Mouse (Mus musculus): ENCODE results near the gene Cgrrf1.
"Not testable (repeated sequence)": the region's sequence is repeated elsewhere in the genome, so short reads cannot be mapped to it uniquely, and the experiment has no call there.

The Cgrrf1 gene

GRCm38 (mm10) chr14:46831837-46832333, at the start of gene Cgrrf1:
Gene Cgrrf1, plus strand, starts transcription at chr14:46832125.
- DNase-seq = peak; percentile 99

DNA sequence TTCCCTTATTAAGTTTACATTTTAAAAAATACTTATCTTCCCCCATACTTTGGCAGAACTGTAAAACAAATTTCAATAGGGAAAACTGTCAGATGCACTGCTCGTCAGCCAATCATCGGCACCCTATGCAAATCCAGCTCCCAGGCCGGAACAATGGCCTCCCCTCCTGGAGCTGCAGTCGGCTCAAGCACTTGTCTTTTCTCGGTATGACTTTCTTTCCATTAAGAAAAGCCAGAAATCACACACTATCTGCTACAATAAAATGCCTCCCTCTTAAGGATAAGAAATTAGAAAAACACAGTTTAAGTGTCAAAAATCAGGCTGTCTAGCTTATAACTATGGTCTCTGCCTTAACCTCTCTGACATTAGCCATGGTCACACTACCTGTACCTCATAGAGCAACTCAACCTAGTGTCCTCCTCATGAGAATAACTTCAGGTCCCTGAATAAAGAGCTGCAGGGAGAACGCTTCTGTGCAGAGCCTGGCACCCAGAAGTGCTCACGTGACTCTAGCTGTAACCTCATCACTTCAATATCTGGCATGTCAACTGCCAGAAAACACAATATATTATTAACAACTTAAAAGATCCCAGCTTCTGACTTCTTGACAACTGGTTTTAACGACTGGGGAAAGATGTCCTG, 49.6 kb upstream of the Cgrrf1 start:
- DNase-seq = no peak

DNA sequence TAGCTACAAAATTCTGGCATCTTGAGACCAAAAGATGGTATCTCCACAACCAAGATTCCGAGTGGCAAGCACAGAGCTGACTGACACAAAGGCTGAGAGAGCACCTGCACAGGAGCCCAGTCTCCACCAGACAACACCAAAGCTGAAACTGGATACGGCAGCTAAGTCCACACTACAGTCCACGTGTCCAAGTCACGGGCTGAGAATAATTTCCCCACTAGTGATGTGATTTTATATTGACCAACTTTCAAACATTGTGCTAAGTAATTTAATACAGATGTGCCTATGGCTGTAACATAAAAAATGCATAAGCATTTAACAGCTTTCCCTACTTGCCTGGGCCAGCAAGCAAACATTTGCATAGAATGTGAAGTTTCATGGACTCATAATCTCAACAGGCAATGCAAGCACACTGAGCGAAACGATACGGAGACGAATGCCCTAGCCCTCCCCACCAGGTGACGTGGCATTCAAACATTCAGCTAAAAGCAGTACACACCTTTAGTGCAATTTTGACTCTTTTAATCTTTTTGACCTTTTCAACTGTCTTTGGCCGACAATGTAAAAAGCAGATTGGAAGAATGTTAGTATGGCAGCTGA, 48.5 kb upstream of the Cgrrf1 start:
- DNase-seq = no peak

DNA sequence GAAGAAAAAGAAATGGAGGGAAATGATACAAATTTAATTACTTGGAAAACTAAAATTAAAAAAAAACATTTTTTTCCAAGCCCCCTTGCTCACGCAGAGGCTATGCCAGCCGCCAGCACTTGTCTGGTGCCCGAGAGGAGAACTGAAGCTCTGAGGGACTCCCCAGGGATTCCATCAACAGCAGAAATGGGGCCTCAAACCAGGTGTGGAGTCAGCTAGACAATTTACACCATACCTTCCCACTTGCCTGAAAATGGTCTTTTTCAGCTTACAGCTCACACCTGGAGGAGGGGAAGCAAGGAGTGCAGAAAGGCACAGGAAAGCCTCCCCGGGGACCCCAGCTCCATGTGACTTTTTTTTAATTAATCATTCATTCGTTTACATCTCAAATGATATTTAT, 46.7 kb upstream of the Cgrrf1 start:
- DNase-seq = no peak

- DNase-seq = no peak
These were observed 44.5 kb upstream of the Cgrrf1 start for GRCm38 (mm10) chr14:46787454-46787786.

- DNase-seq = peak; percentile 94
These were observed 44.0 kb upstream of the Cgrrf1 start, which contains the start of gene Cnih1 for GRCm38 (mm10) chr14:46787787-46788504. Gene Cnih1, minus strand, starts transcription at chr14:46788411.

DNA sequence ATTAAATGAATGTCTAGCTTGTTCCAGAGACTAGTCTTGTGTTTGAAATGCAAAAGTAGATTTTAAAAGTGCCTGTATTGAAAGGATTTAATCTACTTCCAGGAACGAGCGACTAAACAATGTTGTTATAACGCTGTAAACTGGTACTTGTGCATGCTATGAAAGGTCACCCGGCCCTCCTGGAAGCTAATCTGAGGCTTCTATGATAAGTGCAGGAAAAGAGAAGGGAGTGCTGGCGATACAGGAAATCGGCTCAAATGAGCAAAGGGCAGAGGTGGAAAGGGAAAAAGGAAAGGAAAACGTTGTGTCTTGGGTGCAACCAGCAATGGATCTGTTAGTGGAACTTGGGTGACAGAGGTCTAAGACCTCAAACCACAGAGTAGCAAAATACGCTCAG, 43.4 kb upstream of the Cgrrf1 start:
- no peak for DNase-seq

DNA sequence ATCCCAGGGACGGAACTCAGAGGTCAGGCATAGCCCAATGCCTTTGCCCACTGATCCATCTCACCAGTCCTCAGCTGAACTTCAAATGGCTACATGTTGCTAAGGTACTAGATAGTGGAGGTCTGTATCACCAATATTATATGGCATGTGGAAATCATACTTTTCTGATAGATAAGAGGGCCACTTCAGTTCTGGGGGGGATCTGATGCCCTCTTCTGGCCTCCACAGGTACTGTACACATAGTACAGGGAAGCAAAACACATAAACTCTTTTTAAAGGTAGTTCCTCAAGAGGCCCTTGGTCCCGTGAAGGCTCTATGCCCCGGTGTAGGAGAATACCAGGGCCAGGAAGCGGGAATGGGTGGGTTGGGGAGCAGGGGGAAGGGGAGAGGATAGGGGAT, 41.6 kb upstream of the Cgrrf1 start:
- peak; percentile 25 for DNase-seq

- DNase-seq = no peak
These were observed 41.2 kb upstream of the Cgrrf1 start for GRCm38 (mm10) chr14:46790723-46791122.

DNA sequence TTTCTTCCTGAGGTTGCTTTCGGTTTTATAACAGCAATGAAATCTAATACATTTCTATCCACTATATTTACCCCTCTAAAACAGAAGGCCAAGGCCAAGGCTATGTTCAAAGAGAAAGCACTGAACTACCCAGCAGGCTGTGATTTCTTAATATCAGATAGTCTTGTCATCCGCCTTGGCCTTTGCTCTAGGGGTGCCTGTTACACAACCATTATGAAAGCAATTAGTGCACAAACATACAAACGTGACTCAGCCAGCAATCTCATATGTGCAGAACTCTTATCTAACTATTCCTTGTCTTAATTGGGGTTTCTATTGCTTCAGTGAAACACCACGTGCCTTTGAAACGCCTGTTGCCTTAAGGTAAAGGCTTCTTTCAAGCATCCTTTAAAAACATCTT, 37.8 kb upstream of the Cgrrf1 start:
- no peak for DNase-seq

GRCm38 (mm10) chr14:46800684-46801345, 31.1 kb upstream of the Cgrrf1 start:
- no peak for DNase-seq

DNA sequence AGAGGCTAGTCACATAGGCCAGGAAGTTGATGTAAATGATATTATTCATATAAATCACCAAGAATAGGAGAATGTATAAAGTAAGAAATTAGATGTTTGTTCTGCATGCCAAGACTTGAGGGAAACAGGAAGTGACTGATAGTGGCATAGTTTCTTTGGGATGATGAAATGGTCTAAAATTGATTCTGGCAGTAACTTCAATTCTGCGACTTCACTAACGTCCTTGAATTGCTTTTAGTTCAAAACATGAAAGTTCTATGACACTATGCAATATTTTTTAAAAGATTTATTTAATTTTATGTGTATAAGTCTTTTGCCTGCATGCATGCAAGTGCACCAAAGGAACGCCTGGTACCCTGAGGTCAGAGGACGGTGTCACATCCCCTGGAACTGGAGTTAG, 28.7 kb upstream of the Cgrrf1 start:
- DNase-seq = no peak

GRCm38 (mm10) chr14:46803791-46804190, 28.1 kb upstream of the Cgrrf1 start:
- DNase-seq = peak; percentile 30

DNA sequence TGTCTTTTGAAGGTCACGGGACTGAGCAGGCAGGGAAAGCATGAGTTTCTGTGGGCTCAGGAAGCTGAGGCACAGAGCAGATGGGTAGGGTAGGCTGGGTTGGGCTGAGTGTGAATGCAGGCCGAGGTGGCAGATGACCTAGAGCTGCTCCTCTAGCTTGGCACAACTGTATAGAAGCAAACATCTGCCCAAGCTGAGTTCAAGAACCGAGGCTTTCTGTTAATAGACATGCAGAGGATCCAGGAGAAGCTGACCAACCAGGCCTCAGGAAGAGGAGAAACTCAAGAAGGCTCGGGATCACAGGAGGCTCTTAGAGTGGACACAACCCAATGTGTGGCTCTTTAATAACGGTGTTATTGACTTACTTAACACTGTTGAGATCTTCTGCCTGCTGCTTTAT, 25.7 kb upstream of the Cgrrf1 start:
- DNase-seq = no peak

GRCm38 (mm10) chr14:46807927-46808326, 24.0 kb upstream of the Cgrrf1 start:
- no peak for DNase-seq

DNA sequence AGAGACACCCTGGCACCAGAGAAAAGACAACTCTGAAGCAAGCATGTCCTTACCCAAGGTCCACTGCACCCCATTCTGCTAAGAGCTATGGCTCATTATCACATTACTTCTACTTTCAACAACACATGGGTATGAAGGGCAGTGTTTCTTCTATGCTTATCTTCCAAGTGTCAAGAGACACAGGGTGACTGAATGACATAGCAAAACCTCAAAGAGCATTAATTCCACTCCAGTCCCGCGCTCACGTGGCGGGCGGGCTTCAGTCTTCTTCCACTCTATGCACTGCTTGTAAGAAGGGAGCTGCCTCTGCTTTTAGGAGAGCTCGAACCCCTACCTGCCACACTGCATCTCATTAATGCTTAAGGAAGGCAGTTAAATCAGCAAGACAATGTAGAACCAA, 16.3 kb upstream of the Cgrrf1 start:
- no peak for DNase-seq

- DNase-seq = no peak
These were observed 14.9 kb upstream of the Cgrrf1 start for GRCm38 (mm10) chr14:46816916-46817622.

GRCm38 (mm10) chr14:46818743-46819142, 13.2 kb upstream of the Cgrrf1 start:
- no peak for DNase-seq

GRCm38 (mm10) chr14:46819961-46820360, 12.0 kb upstream of the Cgrrf1 start:
- not testable (repeated sequence) for DNase-seq

- DNase-seq = peak; percentile 29
These were observed 10.6 kb upstream of the Cgrrf1 start for GRCm38 (mm10) chr14:46821271-46821872.

GRCm38 (mm10) chr14:46821873-46822716, 9.8 kb upstream of the Cgrrf1 start, which contains the start of gene Gmfb:
Gene Gmfb, minus strand, starts transcription at chr14:46822242.
- peak; percentile 97 for DNase-seq
